Mouse (Mus musculus) E14TG2a.4 (cell line): ENCODE data around the gene Dmrtc2.

ENCODE experiments used
- H3K27me3 ChIP-seq: 2 replicates; pipeline ENCODE4 v1.6.1; 2014; ENCODE audit warnings: low read length, control low read depth; ENCODE audit not compliant: insufficient read depth
- H3K36me3 ChIP-seq: 2 replicates; pipeline ENCODE4 v1.6.1; 2014; ENCODE audit warnings: low read length, control low read depth; ENCODE audit not compliant: insufficient read depth
- H3K4me1 ChIP-seq: replicated peaks from 2 replicates; pipeline ENCODE4 v1.6.1; 2014; ENCODE audit warnings: low read depth, low read length, control low read depth
- H3K4me3 ChIP-seq: replicated peaks from 2 replicates; pipeline ENCODE4 v1.5.1; 2014; ENCODE audit warnings: mild to moderate bottlenecking, low read length
- H3K9me3 ChIP-seq: 2 replicates; pipeline ENCODE4 v1.6.1; 2014; ENCODE audit warnings: low read length, control low read depth
- CTCF ChIP-seq: conservative IDR thresholded peaks from 2 replicates; pipeline ENCODE4 v1.5.1; 2014; ENCODE audit warnings: low read length
- NANOG ChIP-seq: IDR thresholded peaks from 2 replicates; pipeline ENCODE4 v1.6.1; 2014; ENCODE audit warnings: borderline replicate concordance, low read length, mixed read lengths
- POU5F1 ChIP-seq: IDR thresholded peaks from 2 replicates; pipeline ENCODE4 v1.6.1; 2014; ENCODE audit warnings: low read length, borderline replicate concordance

Gene Dmrtc2

GRCm38 (mm10) chr7:24901842-24902241, 32.0 kb downstream of the Dmrtc2 start:
- no peaks in the 10 kb centered on the region for H3K27me3 ChIP-seq
- peaks cover 83% of the 10 kb centered on the region for H3K4me1 ChIP-seq
- peak overlapping the region; percentile 88; the same call in 1 of the 2 replicates for H3K4me3 ChIP-seq
- no peaks in the 10 kb centered on the region for H3K9me3 ChIP-seq
- H3K36me3 ChIP-seq: no peaks in the 10 kb centered on the region
- TF ChIP-seq POU5F1: no peak

GRCm38 (mm10) chr7:24902264-24902629, 32.4 kb downstream of the Dmrtc2 start:
- Histone ChIP-seq H3K27me3 (no peaks in the 10 kb centered on the region), H3K9me3 (no peaks in the 10 kb centered on the region), H3K4me1 (peaks cover 83% of the 10 kb centered on the region), H3K4me3 (peak overlapping the region; percentile 88), H3K36me3 (no peaks in the 10 kb centered on the region)
- TF ChIP-seq POU5F1: no peak
- TF ChIP-seq CTCF: no peak
- TF ChIP-seq NANOG: no peak

GRCm38 (mm10) chr7:24902630-24903443, 33.0 kb downstream of the Dmrtc2 start, which contains the start of gene Arhgef1:
Gene Arhgef1 (plus strand): TSS chr7:24902912.
- Histone ChIP-seq H3K9me3 (no peaks in the 10 kb centered on the region), H3K4me1 (peaks cover 83% of the 10 kb centered on the region), H3K36me3 (peaks cover 2% of the 10 kb centered on the region), H3K27me3 (no peaks in the 10 kb centered on the region), H3K4me3 (peak within 1 kb of the TSS; percentile 88)
- TF ChIP-seq NANOG (no peak), POU5F1 (no peak), CTCF (no peak)

- no peaks in the 10 kb centered on the region for H3K9me3 ChIP-seq
- TF ChIP-seq POU5F1 (no peak), CTCF (no peak), NANOG (no peak)
- peaks cover 8% of the 10 kb centered on the region for H3K36me3 ChIP-seq
- H3K27me3 ChIP-seq: no peaks in the 10 kb centered on the region
- peak overlapping the region; percentile 88 for H3K4me3 ChIP-seq
- H3K4me1 ChIP-seq: peaks cover 83% of the 10 kb centered on the region
Observed at GRCm38 (mm10) chr7:24903444-24903825, 33.6 kb downstream of the Dmrtc2 start.

GRCm38 (mm10) chr7:24904070-24904483, 34.2 kb downstream of the Dmrtc2 start:
- no peaks in the 10 kb centered on the region for H3K9me3 ChIP-seq
- H3K4me1 ChIP-seq: peaks cover 83% of the 10 kb centered on the region
- H3K4me3 ChIP-seq: peak overlapping the region; percentile 88
- H3K27me3 ChIP-seq: no peaks in the 10 kb centered on the region
- H3K36me3 ChIP-seq: peaks cover 14% of the 10 kb centered on the region
- no peak for TF ChIP-seq NANOG
- no peak for TF ChIP-seq POU5F1
- no peak for TF ChIP-seq CTCF

- TF ChIP-seq POU5F1 (no peak), CTCF (peak; percentile 49)
- Histone ChIP-seq H3K27me3 (no peaks in the 10 kb centered on the region), H3K4me3 (peak overlapping the region; percentile 88), H3K4me1 (peaks cover 78% of the 10 kb centered on the region), H3K9me3 (no peaks in the 10 kb centered on the region), H3K36me3 (peaks cover 23% of the 10 kb centered on the region)
Observed at GRCm38 (mm10) chr7:24904936-24905335, 35.1 kb downstream of the Dmrtc2 start.

GRCm38 (mm10) chr7:24906551-24906950, 36.7 kb downstream of the Dmrtc2 start:
- Histone ChIP-seq H3K4me3 (peak overlapping the region; percentile 71), H3K27me3 (no peaks in the 10 kb centered on the region), H3K4me1 (peaks cover 72% of the 10 kb centered on the region), H3K9me3 (no peaks in the 10 kb centered on the region), H3K36me3 (peaks cover 38% of the 10 kb centered on the region)
- TF ChIP-seq POU5F1 (no peak), CTCF (peak; percentile 8; the same call in 1 of the 2 replicates)

GRCm38 (mm10) chr7:24907211-24907748, 37.4 kb downstream of the Dmrtc2 start:
- Histone ChIP-seq H3K9me3 (no peaks in the 10 kb centered on the region), H3K36me3 (peaks cover 45% of the 10 kb centered on the region), H3K4me1 (peaks cover 72% of the 10 kb centered on the region), H3K27me3 (no peaks in the 10 kb centered on the region), H3K4me3 (peak overlapping the region; percentile 71)
- TF ChIP-seq CTCF (no peak), NANOG (no peak), POU5F1 (no peak)
